Mouse (Mus musculus) liver, embryonic 15.5 days (tissue): Measurements from ENCODE around the gene Rpf2. TPM values are rescaled to one million over a fixed set of nuclear protein-coding genes. Genes with fewer than 3 reads are reported as not detected.

Source experiments
- ATAC-seq: fragments of 200-750 bp; cut with Nextera tagmentation; 2 replicates; pipeline ENCODE4 v1.8.0; 2017; ENCODE audit warnings: moderate number of reproducible peaks, mild to moderate bottlenecking, moderate library complexity; ENCODE audit not compliant: insufficient read depth
- H3K27ac ChIP-seq: fragments of 300-500 bp; sonication (generic); replicated peaks from 2 replicates; pipeline ENCODE4 v1.5.1; 2015; ENCODE audit warnings: mild to moderate bottlenecking, inconsistent platforms
- H3K27me3 ChIP-seq: fragments of 300-500 bp; sonication (generic); 2 replicates; pipeline ENCODE4 v1.6.1; 2015; ENCODE audit warnings: mild to moderate bottlenecking, inconsistent platforms
- H3K36me3 ChIP-seq: fragments of 300-500 bp; sonication (generic); replicated peaks from 2 replicates; pipeline ENCODE4 v1.6.1; 2015; ENCODE audit warnings: moderate library complexity, mild to moderate bottlenecking, inconsistent platforms
- H3K4me1 ChIP-seq: fragments of 300-500 bp; sonication (generic); replicated peaks from 2 replicates; pipeline ENCODE4 v1.6.1; 2015; ENCODE audit warnings: inconsistent platforms
- H3K4me2 ChIP-seq: fragments of 300-500 bp; sonication (generic); 2 replicates; pipeline ENCODE4 v1.6.1; 2015; ENCODE audit warnings: moderate library complexity, mild to moderate bottlenecking, inconsistent platforms
- H3K4me3 ChIP-seq: fragments of 300-500 bp; sonication (generic); replicated peaks from 2 replicates; pipeline ENCODE4 v1.5.1; 2015; ENCODE audit warnings: mild to moderate bottlenecking, inconsistent platforms
- H3K9ac ChIP-seq: fragments of 300-500 bp; sonication (generic); 2 replicates; pipeline ENCODE4 v1.6.1; 2015; ENCODE audit warnings: moderate library complexity, mild to moderate bottlenecking, inconsistent platforms
- H3K9me3 ChIP-seq: fragments of 300-500 bp; sonication (generic); replicated peaks from 2 replicates; pipeline ENCODE4 v1.6.1; 2016; ENCODE audit warnings: inconsistent platforms
- WGBS: fragments of 180-500 bp; shearing (Covaris S2); methylation state at CpG from one replicate; pipeline ENCODE4 v1.1.7; 2015; ENCODE audit warnings: mixed read lengths; ENCODE audit not compliant: insufficient replicate concordance; 5-methylcytosine and 5-hydroxymethylcytosine counted together
- polyA plus RNA-seq: library from polyadenylated mRNA; unstranded; fragments of >200 nt; fragmentation: Nextera tagmentation; extraction: Ambion mirVana; gene quantifications from 2 replicates; pipeline ENCODE4 v1.2.1, GENCODE M21; 2015

Gene Rpf2
- polyA plus RNA-seq, 1 experiment from 2014 or later: 32.8 TPM

GRCm38 (mm10) chr10:40249625-40250024, 2.8 kb upstream of the Rpf2 start:
- H3K27ac ChIP-seq: no peak overlapping the region
- no peak overlapping the region for H3K4me3 ChIP-seq
- no peak overlapping the region for H3K9ac ChIP-seq
- ATAC-seq: no peak
- H3K36me3 ChIP-seq: peaks cover 59% of the 10 kb centered on the region
- WGBS: 75% methylated on average over 9 of the region's 9 CpGs
- peaks cover 14% of the 10 kb centered on the region for H3K4me1 ChIP-seq
- H3K4me2 ChIP-seq: no peak overlapping the region
- H3K9me3 ChIP-seq: no peaks in the 10 kb centered on the region
- 0 out of 2 replicates have a peak, but pooled peaks cover 5% of the 10 kb centered on the region for H3K27me3 ChIP-seq

GRCm38 (mm10) chr10:40247166-40247716, 405 bp upstream of the Rpf2 start:
- peaks cover 14% of the 10 kb centered on the region for H3K4me1 ChIP-seq
- peaks cover 59% of the 10 kb centered on the region for H3K36me3 ChIP-seq
- H3K27ac ChIP-seq: peak overlapping the region; percentile 74; the same call in 1 of the 2 replicates
- no peaks in the 10 kb centered on the region for H3K9me3 ChIP-seq
- 31% methylated on average over 11 of the region's 11 CpGs for WGBS
- H3K9ac ChIP-seq: peak overlapping the region; percentile 72; the same call in 1 of the 2 replicates
- 0 out of 2 replicates have a peak, but pooled peaks cover 5% of the 10 kb centered on the region for H3K27me3 ChIP-seq
- peak overlapping the region; percentile 87 for H3K4me2 ChIP-seq
- ATAC-seq: peak; percentile 25; the same call in 1 of the 2 replicates
- H3K4me3 ChIP-seq: peak overlapping the region; percentile 86

- Histone ChIP-seq H3K4me3 (no peak overlapping the region), H3K9me3 (no peaks in the 10 kb centered on the region), H3K36me3 (peaks cover 57% of the 10 kb centered on the region), H3K27me3 (no peaks in the 10 kb centered on the region), H3K4me2 (no peak overlapping the region), H3K27ac (no peak overlapping the region), H3K4me1 (no peaks in the 10 kb centered on the region), H3K9ac (no peak overlapping the region)
- no peak for ATAC-seq
- WGBS: 83% methylated on average over 5 of the region's 5 CpGs
These were observed 9.0 kb downstream of the Rpf2 start for GRCm38 (mm10) chr10:40237826-40238225.

- Histone ChIP-seq H3K4me2 (no peak overlapping the region), H3K9ac (no peak overlapping the region), H3K27ac (no peak overlapping the region), H3K27me3 (no peaks in the 10 kb centered on the region), H3K36me3 (peaks cover 69% of the 10 kb centered on the region), H3K4me3 (no peak overlapping the region), H3K4me1 (peaks cover 9% of the 10 kb centered on the region), H3K9me3 (no peaks in the 10 kb centered on the region)
- no peak for ATAC-seq
- WGBS: 70% methylated on average over 3 of the region's 3 CpGs
These were observed 13.6 kb downstream of the Rpf2 start for GRCm38 (mm10) chr10:40233241-40233640.

DNA sequence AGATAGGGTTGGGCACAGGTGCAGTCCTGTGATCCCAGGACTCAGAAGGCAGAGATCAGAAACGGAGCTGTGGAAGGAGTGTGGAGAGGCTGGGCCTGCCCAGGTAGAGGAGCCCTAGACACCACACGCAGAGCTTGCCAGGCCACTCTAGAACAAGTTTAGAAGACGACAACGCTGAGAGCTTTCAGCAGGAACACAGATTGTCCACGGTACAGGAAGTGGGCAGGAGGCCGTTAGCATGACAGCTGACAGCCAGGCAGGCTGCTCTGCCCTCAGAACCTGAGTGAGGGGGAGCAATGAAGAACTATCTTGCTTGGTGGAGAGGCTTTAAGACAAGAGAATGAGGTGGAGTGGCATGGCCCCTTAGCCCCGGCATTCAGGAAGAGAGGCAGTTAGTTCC, 14.4 kb downstream of the Rpf2 start:
- H3K9me3 ChIP-seq: no peaks in the 10 kb centered on the region
- H3K27ac ChIP-seq: no peak overlapping the region
- no peak overlapping the region for H3K4me3 ChIP-seq
- H3K36me3 ChIP-seq: peaks cover 69% of the 10 kb centered on the region
- H3K9ac ChIP-seq: no peak overlapping the region
- no peak for ATAC-seq
- peaks cover 9% of the 10 kb centered on the region for H3K4me1 ChIP-seq
- H3K4me2 ChIP-seq: no peak overlapping the region
- WGBS: 23% methylated on average over 7 of the region's 7 CpGs
- H3K27me3 ChIP-seq: no peaks in the 10 kb centered on the region

DNA sequence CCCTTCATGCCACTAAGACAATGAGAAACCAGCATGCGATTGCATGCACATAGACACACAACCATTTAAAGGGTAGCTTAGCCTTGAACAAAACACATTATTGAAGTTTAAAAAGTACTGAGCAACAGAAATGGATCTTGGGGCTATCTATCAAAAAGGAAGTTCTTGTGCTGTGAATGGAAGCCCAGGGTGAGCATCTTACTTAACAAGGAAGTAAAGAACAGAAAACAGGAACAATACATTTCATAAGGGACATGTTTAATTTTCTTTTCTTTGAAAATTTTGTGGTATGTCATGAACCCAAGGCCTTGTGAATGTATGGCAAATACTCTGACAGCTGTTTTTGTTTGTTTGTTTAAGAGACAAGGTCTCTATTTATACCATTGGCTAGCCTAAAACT, 17.1 kb downstream of the Rpf2 start:
- Histone ChIP-seq H3K4me1 (peaks cover 9% of the 10 kb centered on the region), H3K27ac (no peak overlapping the region), H3K36me3 (peaks cover 72% of the 10 kb centered on the region), H3K27me3 (no peaks in the 10 kb centered on the region), H3K9me3 (no peaks in the 10 kb centered on the region), H3K4me2 (no peak overlapping the region), H3K9ac (no peak overlapping the region), H3K4me3 (no peak overlapping the region)
- ATAC-seq: no peak
- 76% methylated on average over 1 of the region's 1 CpGs for WGBS

GRCm38 (mm10) chr10:40227660-40228303, 19.1 kb downstream of the Rpf2 start:
- no peak overlapping the region for H3K9ac ChIP-seq
- peaks cover 9% of the 10 kb centered on the region for H3K4me1 ChIP-seq
- no peak for ATAC-seq
- H3K27ac ChIP-seq: no peak overlapping the region
- H3K27me3 ChIP-seq: no peaks in the 10 kb centered on the region
- H3K9me3 ChIP-seq: no peaks in the 10 kb centered on the region
- 78% methylated on average over 4 of the region's 4 CpGs for WGBS
- H3K4me3 ChIP-seq: no peak overlapping the region
- peaks cover 80% of the 10 kb centered on the region for H3K36me3 ChIP-seq
- no peak overlapping the region for H3K4me2 ChIP-seq

GRCm38 (mm10) chr10:40218874-40219273, 28.0 kb downstream of the Rpf2 start:
- peaks cover 29% of the 10 kb centered on the region for H3K36me3 ChIP-seq
- WGBS: 54% methylated on average over 3 of the region's 3 CpGs
- H3K4me3 ChIP-seq: no peak overlapping the region
- 0 out of 2 replicates have a peak, but pooled peaks cover 3% of the 10 kb centered on the region for H3K9me3 ChIP-seq
- no peaks in the 10 kb centered on the region for H3K27me3 ChIP-seq
- no peak overlapping the region for H3K4me2 ChIP-seq
- no peak overlapping the region for H3K27ac ChIP-seq
- H3K4me1 ChIP-seq: no peaks in the 10 kb centered on the region
- ATAC-seq: no peak
- no peak overlapping the region for H3K9ac ChIP-seq

GRCm38 (mm10) chr10:40212443-40213169, 34.2 kb downstream of the Rpf2 start:
- H3K4me1 ChIP-seq: peaks cover 5% of the 10 kb centered on the region
- no peak overlapping the region for H3K27ac ChIP-seq
- H3K27me3 ChIP-seq: peaks cover 4% of the 10 kb centered on the region
- H3K9me3 ChIP-seq: no peaks in the 10 kb centered on the region
- no peak overlapping the region for H3K9ac ChIP-seq
- WGBS: 34% methylated on average over 13 of the region's 13 CpGs
- no peak overlapping the region for H3K4me3 ChIP-seq
- ATAC-seq: peak; percentile 85
- no peaks in the 10 kb centered on the region for H3K36me3 ChIP-seq
- H3K4me2 ChIP-seq: 0 out of 2 replicates have a peak overlapping the region, but pooled peaks have one; percentile 4

DNA sequence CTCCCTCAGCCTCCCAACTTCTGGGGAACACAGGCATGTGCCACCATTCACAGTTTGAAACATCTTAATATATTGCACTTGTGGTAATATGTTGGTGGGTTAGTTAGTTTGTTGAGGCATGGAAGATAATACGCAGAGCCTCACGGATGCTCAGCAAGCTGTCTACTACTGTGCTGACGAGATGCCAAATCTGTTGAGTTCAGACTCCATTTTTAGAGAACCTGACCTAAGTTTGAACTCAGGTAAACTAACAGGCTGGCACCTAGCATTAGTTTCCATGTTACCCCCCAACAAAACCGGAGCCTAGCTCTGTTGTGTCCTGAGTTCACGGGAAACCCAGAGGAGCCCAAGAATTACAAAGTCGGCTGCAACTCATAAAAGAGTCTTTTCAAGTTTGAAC, 51.8 kb downstream of the Rpf2 start:
- H3K27ac ChIP-seq: no peak overlapping the region
- H3K36me3 ChIP-seq: no peaks in the 10 kb centered on the region
- no peak overlapping the region for H3K4me3 ChIP-seq
- no peaks in the 10 kb centered on the region for H3K9me3 ChIP-seq
- peaks cover 23% of the 10 kb centered on the region for H3K4me1 ChIP-seq
- no peak for ATAC-seq
- H3K9ac ChIP-seq: no peak overlapping the region
- 78% methylated on average over 6 of the region's 6 CpGs for WGBS
- H3K27me3 ChIP-seq: peaks cover 37% of the 10 kb centered on the region
- no peak overlapping the region for H3K4me2 ChIP-seq
